10 mouse cellular contexts compared by ENCODE assay signal in genomic region chr2:163166067-163166805, GRCm38 (mm10). TPM values are rescaled to one million over a fixed set of nuclear protein-coding genes. Genes with fewer than 3 reads are reported as not detected.
DNase-seq lines count a peak whose midpoint lies in the region; ATAC-seq and TF ChIP-seq lines count a peak whose summit lies in the region.
"Had no signal": no experiment of that assay in that cellular context is flagged by ENCODE, and none has a peak within 500 bp of the region (broad histone marks: within the 10 kb centered on the region; RNA-seq: fewer than 3 reads in every experiment).

No protein-coding gene starts in this region.

- no peak overlapping the region for H3K9ac ChIP-seq in liver, postnatal 0 days (replicated peaks)
- H3K9ac ChIP-seq in embryonic facial prominence, embryonic 14.5 days (ENCODE audit: low read depth, low read length) = no peak overlapping the region
- no peak overlapping the region for H3K9ac ChIP-seq in heart, adult 2 months (ENCODE audit: low read depth, low read length)
- H3K9ac ChIP-seq: lung, embryonic 15.5 days had no signal

- H3K36me3 ChIP-seq in liver, postnatal 0 days (replicated peaks; ENCODE audit: insufficient read depth, low read length) = no peaks in the 10 kb centered on the region
- no peaks in the 10 kb centered on the region for H3K36me3 ChIP-seq in embryonic facial prominence, embryonic 14.5 days (ENCODE audit: control insufficient read depth, insufficient read depth, low read length)
- no peaks in the 10 kb centered on the region for H3K36me3 ChIP-seq in heart, adult 2 months (ENCODE audit: control insufficient read depth, insufficient read depth, low read length)
- H3K36me3 ChIP-seq: lung, embryonic 15.5 days had no signal

- H3K4me3 ChIP-seq in liver, postnatal 0 days (ENCODE audit: low read depth, low read length) = no peak overlapping the region
- no peak overlapping the region for H3K4me3 ChIP-seq in embryonic facial prominence, embryonic 14.5 days (ENCODE audit: low read depth, low read length)
- no peak overlapping the region for H3K4me3 ChIP-seq in heart, adult 2 months
- H3K4me3 ChIP-seq: lung, embryonic 15.5 days had no signal

- TF ChIP-seq POLR2A in heart, adult 2 months (IDR thresholded peaks at IDR 0.05; ENCODE audit: insufficient read depth, low read depth, low read length) = no peak

- intact Hi-C loops in heart, adult 2 months (cut with DNase I) = no loop called here

- no peaks in the 10 kb centered on the region for H3K9me3 ChIP-seq in liver, postnatal 0 days (ENCODE audit: low read length)
- no peaks in the 10 kb centered on the region; the same call in 1 of the 2 replicates for H3K9me3 ChIP-seq in embryonic facial prominence, embryonic 14.5 days (ENCODE audit: control insufficient read depth, low read length)
- H3K9me3 ChIP-seq: lung, embryonic 15.5 days had no signal

- peak; percentile 77 for ATAC-seq in liver, postnatal 0 days
- ATAC-seq in embryonic facial prominence, embryonic 14.5 days (ENCODE audit: low read depth) = peak; percentile 18; the same call in 1 of the 2 replicates

- H3K27ac ChIP-seq in liver, postnatal 0 days (ENCODE audit: low read depth) = no peak overlapping the region
- no peak overlapping the region for H3K27ac ChIP-seq in embryonic facial prominence, embryonic 14.5 days (replicated peaks; ENCODE audit: low read depth, low read length)
- no peak overlapping the region for H3K27ac ChIP-seq in heart, adult 2 months
- H3K27ac ChIP-seq: lung, embryonic 15.5 days had no signal

- TF ChIP-seq EP300 in liver, postnatal 0 days (IDR thresholded peaks at IDR 0.05; ENCODE audit: low read depth) = no peak
- TF ChIP-seq EP300 in heart, adult 2 months (IDR thresholded peaks at IDR 0.05; ENCODE audit: insufficient read depth, low read depth, low read length) = no peak

- peak; percentile 27 to 53 for DNase-seq in cerebellum, postnatal 14 days
- DNase-seq in cerebellum, adult 11-12 months = no peak
- peak; percentile 17 for DNase-seq in liver, postnatal 0 days
- no peak for DNase-seq in liver
- DNase-seq in embryonic facial prominence, embryonic 14.5 days (ENCODE audit: low spot score) = no peak
- peak; percentile 80 for DNase-seq in retina, embryonic 14.5 days (ENCODE audit: low spot score)
- DNase-seq in spleen, postnatal 36 days (ENCODE audit: low spot score in 2 of 2) = no peak
- DNase-seq in heart, adult 2 months = no peak

- H3K27me3 ChIP-seq in liver, postnatal 0 days (ENCODE audit: insufficient read depth, low read length) = no peaks in the 10 kb centered on the region
- H3K27me3 ChIP-seq in embryonic facial prominence, embryonic 14.5 days (replicated peaks; ENCODE audit: control insufficient read depth, insufficient read depth, low read length) = no peaks in the 10 kb centered on the region
- H3K27me3 ChIP-seq in heart, adult 2 months (ENCODE audit: control insufficient read depth, insufficient read depth, low read length) = no peaks in the 10 kb centered on the region
- H3K27me3 ChIP-seq: lung, embryonic 15.5 days had no signal

- no peaks in the 10 kb centered on the region for H3K4me1 ChIP-seq in liver, postnatal 0 days (ENCODE audit: insufficient read depth)
- H3K4me1 ChIP-seq in embryonic facial prominence, embryonic 14.5 days (ENCODE audit: control insufficient read depth, insufficient read depth, low read length) = 0 out of 2 replicates have a peak, but pooled peaks cover 3% of the 10 kb centered on the region
- no peaks in the 10 kb centered on the region for H3K4me1 ChIP-seq in heart, adult 2 months (ENCODE audit: control insufficient read depth, insufficient read depth, low read length)
- H3K4me1 ChIP-seq: lung, embryonic 15.5 days had no signal

- H3K79me2 ChIP-seq in heart, adult 2 months (replicated peaks; ENCODE audit: control insufficient read depth, insufficient read depth, low read length) = no peaks in the 10 kb centered on the region

- no peak for TF ChIP-seq CTCF in liver, postnatal 0 days (IDR thresholded peaks at IDR 0.05; ENCODE audit: low read depth)
- TF ChIP-seq CTCF in heart, adult 2 months (IDR thresholded peaks at IDR 0.05) = no peak

- H3K4me2 ChIP-seq in liver, postnatal 0 days (ENCODE audit: low read depth, low read length) = no peak overlapping the region
- H3K4me2 ChIP-seq in embryonic facial prominence, embryonic 14.5 days (ENCODE audit: low read depth, low read length) = no peak overlapping the region
- H3K4me2 ChIP-seq: lung, embryonic 15.5 days had no signal

- WGBS in liver, postnatal 0 days (ENCODE audit: insufficient replicate concordance) = 55% methylated on average over 13 of the region's 13 CpGs
- 44% methylated on average over 13 of the region's 13 CpGs for WGBS in embryonic facial prominence, embryonic 14.5 days
- 46% methylated on average over 13 of the region's 13 CpGs for WGBS in heart, adult 2 months

RNA-seq across cellular contexts. Expression of gene Tox2, which starts 36.7 kb away (rescaled TPM):
- 0.38 and 0.50 TPM in 2 replicates for polyA plus RNA-seq in liver, postnatal 0 days (2015; fragmentation: Nextera tagmentation; extraction: Ambion mirVana)
- 4.2 and 5.1 TPM in 2 replicates for polyA plus RNA-seq in embryonic facial prominence, embryonic 14.5 days (2014; fragmentation: Nextera tagmentation; extraction: Ambion mirVana)
- total RNA-seq in heart, adult 2 months (2021) = 1 to 10 TPM; 1.1 to 1.3 TPM
- 1.7 and 2.3 TPM in 2 replicates for polyA plus RNA-seq in heart, adult 2 months (2012; rRNA removed)
- total RNA-seq: neutrophil, adult 5-6 weeks had no signal

Comparison
In these comparisons a context has a peak if more than half of its experiments do, and no peak if none do; other contexts are left out.
1. DNase-seq: peak in cerebellum, postnatal 14 days (2 of 2), liver, postnatal 0 days (single experiment) and retina, embryonic 14.5 days (single experiment); none in cerebellum, adult 11-12 months (single experiment), liver (single experiment), embryonic facial prominence, embryonic 14.5 days (single experiment), spleen, postnatal 36 days (0 of 2) and heart, adult 2 months (0 of 2).